Mouse (Mus musculus): ENCODE measurements around the gene Trim54. TPM values are rescaled to one million over a fixed set of nuclear protein-coding genes. Genes with fewer than 3 reads are reported as not detected.

The Trim54 gene
- polyA plus RNA-seq, 1 experiment from 2014 or later: 0.40 TPM

DNA sequence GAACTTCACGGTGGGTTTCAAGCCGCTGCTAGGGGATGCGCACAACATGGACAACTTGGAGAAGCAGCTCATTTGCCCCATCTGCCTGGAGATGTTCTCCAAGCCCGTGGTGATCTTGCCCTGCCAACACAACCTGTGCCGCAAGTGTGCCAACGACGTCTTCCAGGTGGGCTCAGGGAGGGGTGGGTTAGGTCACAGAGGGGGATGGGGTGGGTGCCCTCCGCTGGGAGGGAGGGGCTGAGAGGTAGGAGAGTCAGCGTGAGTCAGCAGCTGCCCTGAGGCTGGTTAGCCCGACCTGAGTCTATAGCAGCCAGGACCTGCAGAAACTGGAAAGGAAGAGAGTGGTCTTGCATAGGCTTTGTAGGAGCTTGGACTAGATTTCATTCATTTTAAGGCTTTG lies 400 bp downstream of the Trim54 start:
- Histone ChIP-seq H3K27me3 (peaks cover 8% of the 10 kb centered on the region; the same call in 1 of the 2 replicates), H3K27ac (no peak overlapping the region), H3K4me2 (replicated peaks) (no peak overlapping the region), H3K4me1 (no peaks in the 10 kb centered on the region), H3K36me3 (no peaks in the 10 kb centered on the region), H3K9me3 (replicated peaks) (no peaks in the 10 kb centered on the region), H3K4me3 (no peak overlapping the region), H3K9ac (no peak overlapping the region)
- WGBS: 29% methylated on average over 10 of the region's 10 CpGs
- no peak for ATAC-seq (ENCODE audit: low FRiP score)

DNA sequence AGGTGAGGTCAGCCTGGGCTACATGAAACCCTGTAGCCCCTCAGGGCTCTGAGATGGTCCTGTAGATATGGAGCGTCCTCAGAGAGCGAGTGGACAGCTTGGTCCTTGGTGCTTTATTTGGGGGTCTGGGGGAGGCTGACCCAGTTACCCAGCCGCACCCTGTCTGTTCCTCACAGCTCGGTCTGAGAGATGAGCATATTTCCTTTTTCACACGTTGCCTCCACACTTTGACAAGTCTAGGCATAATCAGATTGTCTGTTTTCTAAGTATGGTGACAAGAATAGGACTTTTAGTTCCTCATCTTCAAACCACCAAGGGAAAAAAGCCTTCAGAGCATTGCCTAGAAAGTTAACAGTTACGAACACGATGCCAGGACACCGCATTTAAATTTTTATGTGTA lies 4.6 kb downstream of the Trim54 start:
- no peaks in the 10 kb centered on the region for H3K36me3 ChIP-seq
- H3K4me3 ChIP-seq: no peak overlapping the region
- H3K9ac ChIP-seq: no peak overlapping the region
- peaks cover 8% of the 10 kb centered on the region; the same call in 1 of the 2 replicates for H3K27me3 ChIP-seq
- H3K9me3 ChIP-seq (replicated peaks): no peaks in the 10 kb centered on the region
- H3K27ac ChIP-seq: no peak overlapping the region
- no peak for ATAC-seq (ENCODE audit: low FRiP score)
- WGBS: 91% methylated on average over 8 of the region's 8 CpGs
- no peaks in the 10 kb centered on the region for H3K4me1 ChIP-seq
- H3K4me2 ChIP-seq (replicated peaks): no peak overlapping the region

DNA sequence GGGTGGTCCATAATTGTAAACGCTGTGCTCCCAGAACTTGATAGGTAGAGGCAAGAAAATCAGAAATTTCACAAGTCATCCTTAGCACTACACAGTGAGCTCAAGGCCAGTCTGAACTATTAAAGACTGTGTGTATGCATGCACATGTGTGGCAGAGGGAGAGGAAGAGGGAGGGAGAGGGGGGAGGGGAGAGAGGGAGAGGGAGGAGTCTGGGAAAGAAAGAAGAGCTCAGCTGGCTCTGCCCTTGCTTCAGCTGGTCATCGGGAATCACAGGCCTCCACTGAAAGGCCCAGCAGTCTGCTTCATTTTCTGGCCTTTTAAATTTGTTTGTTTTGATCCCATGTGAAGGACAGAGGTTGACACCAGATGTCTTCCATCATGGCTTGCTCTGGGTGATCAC lies 7.0 kb downstream of the Trim54 start:
- 36% methylated on average over 2 of the region's 2 CpGs for WGBS
- H3K36me3 ChIP-seq: no peaks in the 10 kb centered on the region
- H3K4me2 ChIP-seq (replicated peaks): no peak overlapping the region
- no peak for ATAC-seq (ENCODE audit: low FRiP score)
- H3K9me3 ChIP-seq (replicated peaks): no peaks in the 10 kb centered on the region
- no peaks in the 10 kb centered on the region for H3K4me1 ChIP-seq
- H3K27ac ChIP-seq: no peak overlapping the region
- no peak overlapping the region for H3K9ac ChIP-seq
- no peaks in the 10 kb centered on the region for H3K27me3 ChIP-seq
- no peak overlapping the region for H3K4me3 ChIP-seq

DNA sequence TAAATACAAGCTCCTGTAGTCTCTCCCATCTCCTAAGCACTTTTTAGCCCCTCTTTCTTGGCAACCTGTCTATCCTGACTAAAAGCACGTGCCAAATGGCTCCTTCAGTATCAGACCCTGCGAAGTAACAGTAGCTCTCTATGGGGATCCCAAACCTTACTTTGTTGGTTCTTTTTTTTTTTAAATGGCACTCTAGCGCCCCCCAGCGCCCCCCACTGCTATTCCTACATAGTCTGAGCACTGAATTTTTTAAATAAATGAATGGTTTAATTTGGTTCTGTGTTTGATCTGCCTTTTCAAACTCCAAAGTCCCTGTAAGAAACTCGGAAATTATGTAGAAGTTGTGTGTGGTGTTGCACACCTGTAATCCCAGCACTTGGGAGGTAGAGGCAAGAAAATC lies 9.5 kb downstream of the Trim54 start:
- Histone ChIP-seq H3K4me3 (no peak overlapping the region), H3K9me3 (replicated peaks) (no peaks in the 10 kb centered on the region), H3K9ac (no peak overlapping the region), H3K27me3 (no peaks in the 10 kb centered on the region; the same call in 1 of the 2 replicates), H3K36me3 (no peaks in the 10 kb centered on the region), H3K27ac (no peak overlapping the region), H3K4me1 (no peaks in the 10 kb centered on the region), H3K4me2 (replicated peaks) (no peak overlapping the region)
- ATAC-seq (ENCODE audit: low FRiP score): no peak
- WGBS: 40% methylated on average over 5 of the region's 5 CpGs

DNA sequence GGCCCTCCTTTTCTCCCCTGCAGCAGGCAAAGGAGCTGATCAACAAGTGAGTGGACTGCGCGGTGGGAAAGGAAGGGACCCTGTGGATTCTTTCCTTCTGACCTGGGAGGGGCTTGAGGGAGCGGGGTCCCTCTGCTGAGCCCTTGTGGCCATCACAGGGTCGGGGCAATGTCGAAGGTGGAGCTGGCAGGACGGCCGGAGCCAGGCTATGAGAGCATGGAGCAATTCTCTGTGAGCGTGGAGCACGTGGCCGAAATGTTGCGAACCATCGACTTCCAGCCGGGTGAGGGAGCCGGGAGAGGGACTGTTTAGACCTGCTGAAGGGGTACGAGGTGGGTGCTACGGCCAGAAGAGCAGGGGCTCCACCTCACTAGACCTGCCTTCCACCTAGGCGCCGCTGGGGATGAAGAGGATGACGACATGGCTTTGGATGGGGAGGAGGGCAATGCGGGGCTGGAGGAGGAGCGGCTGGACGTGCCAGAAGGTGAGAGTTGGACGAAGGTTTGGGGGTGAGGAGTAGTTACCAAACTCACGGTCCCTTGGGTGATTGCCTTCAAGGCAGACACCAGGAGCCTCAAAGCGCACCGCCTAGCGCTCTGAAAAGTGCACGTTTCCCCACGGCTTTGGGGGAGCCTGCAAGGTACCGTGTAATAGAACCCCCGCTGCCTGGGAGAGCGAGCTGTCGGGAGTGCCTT lies 20.4 kb downstream of the Trim54 start:
- no peak for ATAC-seq (ENCODE audit: low FRiP score)
- H3K27ac ChIP-seq: no peak overlapping the region
- peaks cover 25% of the 10 kb centered on the region for H3K4me1 ChIP-seq
- no peaks in the 10 kb centered on the region for H3K9me3 ChIP-seq (replicated peaks)
- 1% methylated on average over 33 of the region's 33 CpGs for WGBS
- no peak overlapping the region for H3K9ac ChIP-seq
- H3K36me3 ChIP-seq: peaks cover 9% of the 10 kb centered on the region; the same call in 1 of the 2 replicates
- peaks cover 66% of the 10 kb centered on the region for H3K27me3 ChIP-seq
- H3K4me2 ChIP-seq (replicated peaks): peak overlapping the region; percentile 49
- peak overlapping the region; percentile 25 for H3K4me3 ChIP-seq

DNA sequence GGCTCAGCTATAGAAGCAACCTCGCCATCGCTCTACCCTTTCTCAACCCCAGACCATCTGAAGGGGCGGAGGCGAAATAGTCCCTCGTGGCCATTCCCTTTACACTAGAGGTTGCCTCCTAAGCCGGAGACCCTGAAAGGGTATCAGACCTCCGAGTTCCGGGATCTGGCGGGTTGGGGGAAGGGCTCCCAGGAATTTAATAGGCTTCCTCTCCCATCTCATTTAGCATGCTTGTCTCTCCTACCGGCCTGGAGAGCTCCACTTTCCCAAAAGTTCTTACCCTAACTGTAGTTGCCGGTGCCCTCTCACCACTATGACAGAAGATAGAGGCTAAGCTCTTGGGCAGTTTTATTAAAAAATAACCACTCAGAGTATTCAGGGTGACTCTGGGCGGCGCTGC lies 21.1 kb downstream of the Trim54 start:
- no peak for ATAC-seq (ENCODE audit: low FRiP score)
- peaks cover 11% of the 10 kb centered on the region; the same call in 1 of the 2 replicates for H3K36me3 ChIP-seq
- H3K9ac ChIP-seq: no peak overlapping the region
- peak overlapping the region; percentile 49 for H3K4me2 ChIP-seq (replicated peaks)
- H3K27me3 ChIP-seq: peaks cover 66% of the 10 kb centered on the region
- no peaks in the 10 kb centered on the region for H3K9me3 ChIP-seq (replicated peaks)
- H3K4me3 ChIP-seq: peak overlapping the region; percentile 25
- no peak overlapping the region for H3K27ac ChIP-seq
- H3K4me1 ChIP-seq: peaks cover 25% of the 10 kb centered on the region
- WGBS: under 1% methylated on average over 13 of the region's 13 CpGs

DNA sequence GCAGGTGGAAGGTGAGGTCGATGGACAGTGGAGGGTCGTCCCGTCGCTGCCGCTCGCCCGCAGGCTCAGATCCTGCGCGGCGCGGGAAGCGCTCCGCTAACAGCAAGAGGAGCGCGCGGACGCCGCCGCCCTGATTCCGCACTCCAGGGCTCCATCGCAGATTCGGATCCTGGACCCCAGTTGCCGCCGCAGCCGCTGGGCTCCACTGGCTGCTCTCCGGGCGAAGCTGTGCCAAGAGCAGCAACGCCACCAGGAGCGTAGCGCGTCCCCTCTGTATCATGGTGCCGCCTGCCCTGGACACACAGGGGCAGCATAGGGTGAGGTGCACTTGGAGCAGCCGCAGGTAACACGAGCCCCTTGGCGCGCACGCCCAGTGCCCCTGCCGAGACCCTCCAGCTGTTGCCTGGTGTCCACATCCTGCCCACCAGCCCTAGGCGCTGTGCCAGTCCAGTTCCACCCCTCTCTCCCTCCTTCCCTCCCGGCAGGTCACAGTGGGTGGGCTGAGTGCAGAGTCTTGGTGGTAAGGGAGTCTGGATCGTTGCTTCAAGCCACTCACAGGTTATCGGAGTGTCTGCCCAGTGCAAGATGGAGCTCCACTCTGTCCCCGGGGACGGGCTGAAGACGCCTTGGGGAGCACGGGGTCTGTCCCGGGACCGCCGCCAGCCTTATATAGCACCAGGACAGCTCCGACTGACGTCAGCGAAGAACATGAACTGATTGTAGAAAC lies 21.9 kb downstream of the Trim54 start, which contains the start of gene Ucn:
TSS of gene Ucn (minus strand) at position 589 of the 727 bp plus-strand sequence.
- H3K27ac ChIP-seq: no peak within 1 kb of the TSS
- WGBS: 2% methylated on average over 52 of the region's 52 CpGs
- peaks cover 11% of the 10 kb centered on the region; the same call in 1 of the 2 replicates for H3K36me3 ChIP-seq
- no peak; the same call in 1 of the 2 replicates for ATAC-seq (ENCODE audit: low FRiP score)
- no peaks in the 10 kb centered on the region for H3K9me3 ChIP-seq (replicated peaks)
- peak within 1 kb of the TSS; percentile 25 for H3K4me3 ChIP-seq
- H3K9ac ChIP-seq: no peak within 1 kb of the TSS
- H3K4me1 ChIP-seq: peaks cover 25% of the 10 kb centered on the region
- peak within 1 kb of the TSS; percentile 49 for H3K4me2 ChIP-seq (replicated peaks)
- H3K27me3 ChIP-seq: peaks cover 66% of the 10 kb centered on the region

DNA sequence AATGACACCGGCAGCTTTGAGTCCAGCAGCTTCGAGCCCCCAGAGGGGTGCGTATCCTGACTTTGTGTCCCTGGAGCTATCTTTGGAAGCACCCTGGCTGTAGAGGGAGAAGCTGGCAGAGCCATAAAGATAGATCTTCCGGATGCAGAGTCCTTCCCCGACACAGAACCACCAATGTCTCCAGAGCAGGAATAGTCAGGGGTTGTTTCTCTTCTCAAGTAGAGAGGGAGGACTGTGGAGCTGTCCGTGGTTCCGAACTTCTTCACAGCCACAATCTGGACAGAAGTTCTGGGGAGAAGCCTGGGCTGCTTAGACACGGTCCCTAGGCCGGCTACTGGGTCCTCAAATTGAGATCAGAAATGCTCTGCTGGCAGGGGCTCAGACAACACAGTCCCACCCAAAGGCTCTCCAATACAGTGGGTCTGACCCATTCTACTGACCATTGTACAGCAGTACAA lies 22.5 kb downstream of the Trim54 start:
- no peaks in the 10 kb centered on the region for H3K9me3 ChIP-seq (replicated peaks)
- 15% methylated on average over 9 of the region's 9 CpGs for WGBS
- no peak for ATAC-seq (ENCODE audit: low FRiP score)
- peak overlapping the region; percentile 49; the same call in 1 of the 2 replicates for H3K4me2 ChIP-seq (replicated peaks)
- H3K27me3 ChIP-seq: peaks cover 62% of the 10 kb centered on the region
- H3K36me3 ChIP-seq: peaks cover 13% of the 10 kb centered on the region
- no peak overlapping the region for H3K9ac ChIP-seq
- H3K4me3 ChIP-seq: 0 out of 2 replicates have a peak overlapping the region, but pooled peaks have one; percentile 25
- peaks cover 25% of the 10 kb centered on the region for H3K4me1 ChIP-seq
- no peak overlapping the region for H3K27ac ChIP-seq

DNA sequence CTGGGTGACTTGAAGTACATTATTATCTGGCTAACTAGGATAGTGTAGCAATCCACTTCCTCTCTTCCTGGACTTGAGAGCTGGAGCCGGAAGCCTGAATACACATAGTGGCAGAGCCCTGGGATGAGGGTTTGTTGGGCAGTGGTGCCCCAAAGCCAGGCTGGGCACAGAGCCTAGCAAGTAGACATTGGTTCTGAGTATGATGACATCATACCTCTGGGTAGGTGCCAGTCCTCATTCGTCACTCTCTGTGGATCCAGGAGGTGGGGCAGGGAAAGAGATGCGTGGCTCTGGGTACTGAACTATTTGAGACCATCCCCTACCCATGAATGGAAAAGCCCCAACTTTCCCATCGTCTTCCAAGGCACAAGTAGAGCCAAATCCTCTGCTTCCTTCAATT lies 33.3 kb downstream of the Trim54 start:
- H3K36me3 ChIP-seq: peaks cover 25% of the 10 kb centered on the region
- no peak overlapping the region for H3K9ac ChIP-seq
- no peak overlapping the region for H3K27ac ChIP-seq
- no peaks in the 10 kb centered on the region for H3K27me3 ChIP-seq
- peaks cover 11% of the 10 kb centered on the region for H3K4me1 ChIP-seq
- H3K9me3 ChIP-seq (replicated peaks): no peaks in the 10 kb centered on the region
- WGBS: 97% methylated on average over 4 of the region's 4 CpGs
- H3K4me2 ChIP-seq (replicated peaks): no peak overlapping the region
- H3K4me3 ChIP-seq: no peak overlapping the region
- no peak for ATAC-seq (ENCODE audit: low FRiP score)

DNA sequence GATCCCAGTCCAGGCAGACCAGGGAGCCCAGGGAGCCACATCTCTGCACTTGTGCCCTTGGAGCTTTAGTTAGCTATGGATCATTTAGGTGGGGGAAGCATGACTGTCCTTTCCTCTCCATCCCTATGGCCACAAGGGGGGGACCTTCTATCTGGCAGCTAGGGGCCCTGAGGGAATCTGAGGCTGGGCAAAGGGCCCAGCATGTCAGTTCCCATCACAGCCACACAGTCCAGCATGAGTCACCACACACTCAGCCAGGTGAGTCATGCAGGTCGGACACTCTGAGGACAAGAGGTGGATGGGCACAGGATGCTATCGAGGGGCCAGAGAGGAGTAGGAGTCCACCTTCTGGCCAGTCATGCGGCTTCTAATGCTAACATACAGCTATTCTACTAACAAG lies 35.2 kb downstream of the Trim54 start:
- WGBS: 89% methylated on average over 3 of the region's 3 CpGs
- Histone ChIP-seq H3K27ac (no peak overlapping the region), H3K27me3 (no peaks in the 10 kb centered on the region), H3K9me3 (replicated peaks) (no peaks in the 10 kb centered on the region), H3K9ac (no peak overlapping the region), H3K4me1 (peaks cover 11% of the 10 kb centered on the region), H3K4me2 (replicated peaks) (no peak overlapping the region), H3K4me3 (no peak overlapping the region), H3K36me3 (peaks cover 19% of the 10 kb centered on the region)
- ATAC-seq (ENCODE audit: low FRiP score): no peak

DNA sequence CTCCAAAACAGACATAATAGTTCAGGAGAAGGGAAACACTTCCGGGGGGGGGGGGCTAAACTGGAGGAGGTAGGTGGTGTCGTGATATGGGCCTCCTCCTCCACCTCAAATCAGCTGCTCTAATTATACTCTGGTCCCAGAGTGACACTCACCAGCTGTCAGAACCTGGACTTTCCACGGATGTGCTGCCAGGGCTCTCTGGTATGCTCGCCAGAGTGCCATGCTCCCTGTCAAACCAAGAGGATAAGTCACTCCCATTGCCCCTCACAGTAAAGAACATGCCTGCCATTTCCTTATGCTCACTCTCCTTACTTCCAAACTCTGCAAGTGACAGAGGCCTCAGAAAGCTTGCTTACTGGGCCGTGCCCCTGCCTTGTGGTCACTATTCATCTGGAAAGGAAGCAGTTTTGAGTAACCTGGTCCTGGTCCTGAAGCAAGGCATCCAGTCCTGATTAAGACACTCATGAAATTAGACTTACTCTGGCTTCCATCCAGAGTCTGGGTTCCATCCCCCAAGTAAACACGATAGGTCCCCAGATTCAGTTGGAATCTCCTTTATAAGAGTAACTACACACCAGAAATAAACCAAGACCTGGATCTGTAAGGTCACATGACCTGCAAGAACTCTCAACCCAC lies 37.1 kb downstream of the Trim54 start:
- H3K4me3 ChIP-seq: peak overlapping the region; percentile 69
- no peaks in the 10 kb centered on the region for H3K9me3 ChIP-seq (replicated peaks)
- H3K36me3 ChIP-seq: peaks cover 38% of the 10 kb centered on the region
- ATAC-seq (ENCODE audit: low FRiP score): peak; percentile 23; the same call in 1 of the 2 replicates
- peak overlapping the region; percentile 78 for H3K4me2 ChIP-seq (replicated peaks)
- H3K4me1 ChIP-seq: peaks cover 11% of the 10 kb centered on the region
- WGBS: 34% methylated on average over 6 of the region's 6 CpGs
- no peaks in the 10 kb centered on the region for H3K27me3 ChIP-seq
- peak overlapping the region; percentile 76 for H3K9ac ChIP-seq
- H3K27ac ChIP-seq: no peak overlapping the region

DNA sequence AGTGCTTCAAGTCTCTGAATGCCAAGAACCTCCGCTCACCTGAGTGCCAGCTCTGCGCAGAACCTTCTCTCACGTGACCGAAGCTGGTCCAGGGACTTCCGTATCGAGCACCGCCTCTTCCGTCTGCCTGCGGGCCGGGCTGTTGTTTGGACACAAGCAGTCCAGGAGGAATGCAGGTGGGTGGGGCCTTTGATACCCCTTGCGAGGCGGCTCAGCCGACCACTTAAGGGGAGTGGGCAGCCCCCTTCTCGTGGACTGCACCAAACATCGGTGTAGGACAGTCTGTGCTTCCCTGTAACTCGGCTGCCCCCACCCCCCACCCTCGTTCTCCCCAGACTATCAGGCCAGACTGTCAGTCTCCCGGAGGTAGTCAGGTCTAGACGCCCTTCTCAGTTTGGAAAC lies 37.6 kb downstream of the Trim54 start, which contains the start of gene Mpv17:
TSS of gene Mpv17 (minus strand) at position 100 of the 402 bp plus-strand sequence.
- under 1% methylated on average over 19 of the region's 19 CpGs for WGBS
- peak; percentile 95 for ATAC-seq (ENCODE audit: low FRiP score)
- Histone ChIP-seq H3K9ac (peak within 1 kb of the TSS; percentile 76), H3K4me2 (replicated peaks) (peak within 1 kb of the TSS; percentile 78), H3K9me3 (replicated peaks) (no peaks in the 10 kb centered on the region), H3K36me3 (peaks cover 43% of the 10 kb centered on the region), H3K4me3 (peak within 1 kb of the TSS; percentile 69), H3K27ac (peak within 1 kb of the TSS; percentile 72), H3K4me1 (peaks cover 11% of the 10 kb centered on the region), H3K27me3 (no peaks in the 10 kb centered on the region)
